Comparison of ENCODE assay signal across 18 mouse cellular contexts in genomic region chr5:132297309-132297708, GRCm38 (mm10).
DNase-seq lines count a peak whose midpoint lies in the region; ATAC-seq and TF ChIP-seq lines count a peak whose summit lies in the region.
"Had no signal": no experiment of that assay in that cellular context is flagged by ENCODE, and none has a peak within 500 bp of the region (broad histone marks: within the 10 kb centered on the region; RNA-seq: fewer than 3 reads in every experiment).

No protein-coding gene starts in this region.

- ATAC-seq in liver, embryonic 11.5 days (replicated peaks; ENCODE audit: low FRiP score), result peak; percentile 68
- ATAC-seq in liver, embryonic 12.5 days, result peak; percentile 57
- ATAC-seq in liver, postnatal 0 days, result no peak
- ATAC-seq: forebrain, embryonic 16.5 days; Patski had no signal

- H3K9ac ChIP-seq in liver, embryonic 11.5 days (ENCODE audit: low read depth, low read length), result no peak overlapping the region
- no peak overlapping the region for H3K9ac ChIP-seq in liver, embryonic 12.5 days
- H3K9ac ChIP-seq in liver, postnatal 0 days (replicated peaks), result no peak overlapping the region
- H3K9ac ChIP-seq: embryonic facial prominence, embryonic 12.5 days; forebrain, embryonic 12.5 days; heart, embryonic 12.5 days; hindbrain, embryonic 15.5 days had no signal

- no peaks in the 10 kb centered on the region for H3K36me3 ChIP-seq in liver, embryonic 11.5 days (ENCODE audit: control insufficient read depth, insufficient read depth, low read length)
- H3K36me3 ChIP-seq in liver, embryonic 12.5 days, result no peaks in the 10 kb centered on the region
- no peaks in the 10 kb centered on the region for H3K36me3 ChIP-seq in liver, postnatal 0 days (replicated peaks; ENCODE audit: insufficient read depth, low read length)
- H3K36me3 ChIP-seq: embryonic facial prominence, embryonic 12.5 days; forebrain, embryonic 12.5 days; heart, embryonic 12.5 days; hindbrain, embryonic 15.5 days had no signal

- no peak overlapping the region for H3K4me3 ChIP-seq in liver, embryonic 11.5 days (ENCODE audit: low read depth, low read length)
- no peak overlapping the region for H3K4me3 ChIP-seq in liver, embryonic 12.5 days
- H3K4me3 ChIP-seq in liver, postnatal 0 days (ENCODE audit: low read depth, low read length), result no peak overlapping the region
- H3K4me3 ChIP-seq: embryonic facial prominence, embryonic 12.5 days; forebrain, embryonic 12.5 days; heart, embryonic 12.5 days; hindbrain, embryonic 15.5 days had no signal

- H3K4me2 ChIP-seq in liver, embryonic 11.5 days, result no peak overlapping the region
- no peak overlapping the region for H3K4me2 ChIP-seq in liver, embryonic 12.5 days
- H3K4me2 ChIP-seq in liver, postnatal 0 days (ENCODE audit: low read depth, low read length), result no peak overlapping the region
- H3K4me2 ChIP-seq: embryonic facial prominence, embryonic 12.5 days; forebrain, embryonic 12.5 days; heart, embryonic 12.5 days; hindbrain, embryonic 15.5 days had no signal

- peaks cover 3% of the 10 kb centered on the region; the same call in 1 of the 2 replicates for H3K4me1 ChIP-seq in liver, embryonic 11.5 days (replicated peaks; ENCODE audit: control insufficient read depth, insufficient read depth, low read length)
- H3K4me1 ChIP-seq in liver, embryonic 12.5 days, result no peaks in the 10 kb centered on the region
- H3K4me1 ChIP-seq in liver, postnatal 0 days (ENCODE audit: insufficient read depth), result no peaks in the 10 kb centered on the region; the same call in 1 of the 2 replicates

- H3K27me3 ChIP-seq in liver, embryonic 11.5 days (replicated peaks; ENCODE audit: control insufficient read depth, insufficient read depth, low read length), result no peaks in the 10 kb centered on the region
- no peaks in the 10 kb centered on the region for H3K27me3 ChIP-seq in liver, embryonic 12.5 days (replicated peaks)
- H3K27me3 ChIP-seq in liver, postnatal 0 days (ENCODE audit: insufficient read depth, low read length), result no peaks in the 10 kb centered on the region
- H3K27me3 ChIP-seq: embryonic facial prominence, embryonic 12.5 days; heart, embryonic 12.5 days; hindbrain, embryonic 15.5 days had no signal

- 68% methylated on average over 7 of the region's 7 CpGs for WGBS in liver, embryonic 11.5 days
- WGBS in liver, embryonic 12.5 days (ENCODE audit: insufficient replicate concordance), result 45% methylated on average over 7 of the region's 7 CpGs
- WGBS in liver, postnatal 0 days (ENCODE audit: insufficient replicate concordance), result 65% methylated on average over 7 of the region's 7 CpGs

- no peaks in the 10 kb centered on the region for H3K9me3 ChIP-seq in liver, embryonic 11.5 days (ENCODE audit: control insufficient read depth, low read length)
- no peaks in the 10 kb centered on the region for H3K9me3 ChIP-seq in liver, embryonic 12.5 days (replicated peaks)
- no peaks in the 10 kb centered on the region for H3K9me3 ChIP-seq in liver, postnatal 0 days (ENCODE audit: low read length)
- H3K9me3 ChIP-seq: embryonic facial prominence, embryonic 12.5 days; forebrain, embryonic 12.5 days; heart, embryonic 12.5 days; hindbrain, embryonic 15.5 days had no signal

- no peak overlapping the region for H3K27ac ChIP-seq in liver, embryonic 11.5 days (ENCODE audit: low read depth, low read length)
- H3K27ac ChIP-seq in liver, embryonic 12.5 days, result no peak overlapping the region
- no peak overlapping the region for H3K27ac ChIP-seq in liver, postnatal 0 days (ENCODE audit: low read depth)
- H3K27ac ChIP-seq: embryonic facial prominence, embryonic 12.5 days; forebrain, embryonic 12.5 days; hindbrain, embryonic 15.5 days had no signal

- no peak for TF ChIP-seq CTCF in liver, postnatal 0 days (IDR thresholded peaks at IDR 0.05; ENCODE audit: low read depth)

- DNase-seq in liver, embryonic 11.5 days (ENCODE audit: low spot score), result no peak
- no peak for DNase-seq in liver
- no peak for DNase-seq in liver, postnatal 0 days
- DNase-seq in spleen, postnatal 36 days (ENCODE audit: low spot score in 2 of 2), result no peak
- DNase-seq in T-cell, adult 2 months (ENCODE audit: low spot score), result no peak
- no peak for DNase-seq in embryo, embryonic 10.5 days (ENCODE audit: low spot score)
- DNase-seq: adrenal gland, adult 2 months; adrenal gland, postnatal 36 days; cerebellum, adult 2 months; cerebellum, postnatal 10 days; gastrocnemius, postnatal 14 days had no signal

- peak; percentile 19; the same call in 1 of the 2 replicates for TF ChIP-seq EP300 in liver, postnatal 0 days (IDR thresholded peaks at IDR 0.05; ENCODE audit: low read depth)
